Comparison of ENCODE assay signal across 8 mouse cellular contexts in genomic region chr11:34010859-34011172, GRCm38 (mm10). TPM values are rescaled to one million over a fixed set of nuclear protein-coding genes. Genes with fewer than 3 reads are reported as not detected.
A peak's percentile ranks its signal among the peaks of the same experiment; 100 is the strongest.
DNase-seq lines count a peak whose midpoint lies in the region; ATAC-seq and TF ChIP-seq lines count a peak whose summit lies in the region.

No protein-coding gene starts in this region.

- no peaks in the 10 kb centered on the region for H3K36me3 ChIP-seq in heart, embryonic 10.5 days
- H3K36me3 ChIP-seq in forebrain, embryonic 16.5 days (ENCODE audit: control insufficient read depth, insufficient read depth), result no peaks in the 10 kb centered on the region

- no peak overlapping the region for H3K4me2 ChIP-seq in forebrain, embryonic 16.5 days (ENCODE audit: low read length)

- TF ChIP-seq POLR2A in brain, embryonic 14.5 days (IDR thresholded peaks at IDR 0.05; ENCODE audit: borderline replicate concordance, extremely low read depth, insufficient read depth, insufficient read length, poor library complexity, severe bottlenecking), result no peak

- no peak for TF ChIP-seq CTCF in brain, embryonic 14.5 days (IDR thresholded peaks at IDR 0.05; ENCODE audit: borderline replicate concordance, extremely low read depth, insufficient read depth, insufficient read length)

- no peaks in the 10 kb centered on the region for H3K9me3 ChIP-seq in heart, embryonic 10.5 days
- no peaks in the 10 kb centered on the region for H3K9me3 ChIP-seq in forebrain, embryonic 16.5 days (ENCODE audit: control insufficient read depth, low read length)

- 60% methylated on average over 4 of the region's 4 CpGs for WGBS in heart, embryonic 10.5 days
- WGBS in forebrain, embryonic 16.5 days, result 74% methylated on average over 4 of the region's 4 CpGs

- H3K4me3 ChIP-seq in heart, embryonic 10.5 days, result no peak overlapping the region
- no peak overlapping the region for H3K4me3 ChIP-seq in forebrain, embryonic 16.5 days (replicated peaks; ENCODE audit: low read length)

- H3K9ac ChIP-seq in forebrain, embryonic 16.5 days (replicated peaks; ENCODE audit: low read depth, low read length), result no peak overlapping the region

- no peak overlapping the region for H3K27ac ChIP-seq in heart, embryonic 10.5 days
- no peak overlapping the region for H3K27ac ChIP-seq in forebrain, embryonic 16.5 days (ENCODE audit: low read length)

- no peaks in the 10 kb centered on the region for H3K27me3 ChIP-seq in heart, embryonic 10.5 days (ENCODE audit: insufficient read depth, poor library complexity, severe bottlenecking)
- no peaks in the 10 kb centered on the region for H3K27me3 ChIP-seq in forebrain, embryonic 16.5 days (replicated peaks; ENCODE audit: control insufficient read depth, insufficient read depth, low read length)

- H3K4me1 ChIP-seq in heart, embryonic 10.5 days, result peaks cover 11% of the 10 kb centered on the region; the same call in 1 of the 2 replicates
- H3K4me1 ChIP-seq in forebrain, embryonic 16.5 days (replicated peaks; ENCODE audit: control insufficient read depth, insufficient read depth, low read length), result 0 out of 2 replicates have a peak, but pooled peaks cover 2% of the 10 kb centered on the region

- DNase-seq in heart, adult 11 months, result peak; percentile 98
- DNase-seq in heart, embryonic 10.5 days (ENCODE audit: low spot score), result no peak
- peak; percentile 26 for DNase-seq in brain, embryonic 14.5 days (ENCODE audit: low read depth)
- peak; percentile 36 for DNase-seq in kidney, postnatal 14 days
- peak; percentile 64 to 65 for DNase-seq in monocyte, adult 2 months (ENCODE audit: low read depth in 1 of 2, low spot score in 2 of 2)
- DNase-seq in Muller cell, postnatal 12 days (ENCODE audit: inconsistent ontology term), result no peak
- no peak for DNase-seq in cerebellum, postnatal 10 days

- ATAC-seq in forebrain, embryonic 16.5 days, result no peak

RNA-seq across cellular contexts. Expression of gene Kcnip1, which starts 17.9 kb away (rescaled TPM):
- 0.33 and 1.8 TPM in 2 replicates for polyA plus RNA-seq in heart, embryonic 10.5 days (2016; fragmentation: Nextera tagmentation; extraction: Ambion mirVana)
- 39.8 and 56.6 TPM in 2 replicates for polyA plus RNA-seq in brain, embryonic 14.5 days (2012; rRNA removed)
- polyA plus RNA-seq in forebrain, embryonic 16.5 days (2015; fragmentation: Nextera tagmentation; extraction: Ambion mirVana), result 47.8 and 61.8 TPM in 2 replicates

RNA-seq across cellular contexts. Expression of gene Lcp2, which starts 35.9 kb away (rescaled TPM):
- polyA plus RNA-seq in heart, embryonic 10.5 days (2016; fragmentation: Nextera tagmentation; extraction: Ambion mirVana), result 1.3 and 2.4 TPM in 2 replicates
- polyA plus RNA-seq in brain, embryonic 14.5 days (2012; rRNA removed), result 1.5 and 2.1 TPM in 2 replicates
- polyA plus RNA-seq in forebrain, embryonic 16.5 days (2015; fragmentation: Nextera tagmentation; extraction: Ambion mirVana), result 1.7 and 1.8 TPM in 2 replicates

RNA-seq across cellular contexts. Expression of gene Kcnmb1, which starts 48.0 kb away (rescaled TPM):
- 6.9 and 10.2 TPM in 2 replicates for polyA plus RNA-seq in heart, embryonic 10.5 days (2016; fragmentation: Nextera tagmentation; extraction: Ambion mirVana)
- 0.09 and 0.23 TPM in 2 replicates for polyA plus RNA-seq in brain, embryonic 14.5 days (2012; rRNA removed)
- polyA plus RNA-seq in forebrain, embryonic 16.5 days (2015; fragmentation: Nextera tagmentation; extraction: Ambion mirVana), result 0.18 and 0.20 TPM in 2 replicates

Comparison
In these comparisons a context has a peak if more than half of its experiments do, and no peak if none do; other contexts are left out.
1. DNase-seq: peak in heart, adult 11 months (single experiment), brain, embryonic 14.5 days (single experiment), kidney, postnatal 14 days (single experiment) and monocyte, adult 2 months (2 of 2); none in heart, embryonic 10.5 days (single experiment), Muller cell, postnatal 12 days (single experiment) and cerebellum, postnatal 10 days (0 of 2).
2. RNA of gene Kcnip1, which starts 17.9 kb away (polyA plus RNA-seq): 47.8 to 61.8 TPM in forebrain, embryonic 16.5 days and 39.8 to 56.6 TPM in brain, embryonic 14.5 days; 0.33 to 1.8 TPM in heart, embryonic 10.5 days; every median in the first group is over 10 times any median in the second.